Mouse (Mus musculus): ENCODE data around the gene Hoxa2. TPM values are rescaled to one million over a fixed set of nuclear protein-coding genes. Genes with fewer than 3 reads are reported as not detected.

Gene Hoxa2
- polyA plus RNA-seq, 1 experiment from 2014 or later, result 0.25 TPM

DNA sequence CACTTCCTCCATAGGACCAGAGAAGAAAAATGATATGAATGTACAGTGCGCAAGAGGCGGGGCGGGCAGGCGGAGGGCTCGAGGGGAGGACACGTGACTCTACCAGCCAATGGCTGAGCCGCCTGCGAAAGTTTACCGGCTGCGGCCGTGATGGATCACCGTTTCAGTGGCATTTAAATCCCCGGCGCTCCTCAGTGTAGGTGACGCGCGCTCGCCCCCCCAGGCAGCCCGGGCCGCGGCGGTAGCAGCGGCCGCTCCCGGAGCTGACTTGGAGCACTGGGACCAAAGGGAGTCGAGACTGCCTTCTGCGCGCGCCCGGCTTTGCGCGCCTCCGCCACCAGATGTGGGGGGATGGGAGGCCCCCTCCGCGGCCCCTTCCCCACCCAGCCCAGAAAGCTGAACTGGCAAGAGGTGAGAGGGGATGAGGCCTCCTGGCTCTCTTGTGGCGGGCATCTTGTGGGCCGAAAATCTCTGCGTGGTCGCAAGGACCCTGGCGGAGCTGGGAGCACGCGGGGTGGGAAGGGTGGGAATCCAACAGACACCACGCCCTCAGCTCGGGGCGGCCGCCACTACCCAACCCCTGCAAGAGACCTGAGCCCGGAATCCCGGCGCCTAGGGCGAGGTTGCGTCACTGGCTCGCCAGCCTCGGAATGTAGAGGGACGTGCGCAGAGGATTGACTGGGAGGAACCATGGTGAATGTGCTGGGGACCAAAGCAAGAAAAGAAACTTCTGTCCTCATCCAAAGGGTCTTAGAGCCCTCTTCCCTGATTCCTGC is 6.2 kb downstream of the Hoxa2 start, which contains the start of gene Hoxa1:
Gene Hoxa1 (minus strand): TSS at position 42 of the 776 bp plus-strand sequence.
- Histone ChIP-seq H3K4me1 (peaks cover 13% of the 10 kb centered on the region), H3K36me3 (replicated peaks) (no peaks in the 10 kb centered on the region), H3K27ac (no peak within 1 kb of the TSS), H3K9me3 (no peaks in the 10 kb centered on the region), H3K4me2 (peak within 1 kb of the TSS; percentile 74), H3K9ac (no peak within 1 kb of the TSS; the same call in 1 of the 2 replicates), H3K4me3 (peak within 1 kb of the TSS; percentile 40), H3K27me3 (replicated peaks) (peaks cover 98% of the 10 kb centered on the region)
- ATAC-seq (replicated peaks), result peak; percentile 60; the same call in 1 of the 2 replicates
- WGBS, result under 1% methylated on average over 55 of the region's 55 CpGs

DNA sequence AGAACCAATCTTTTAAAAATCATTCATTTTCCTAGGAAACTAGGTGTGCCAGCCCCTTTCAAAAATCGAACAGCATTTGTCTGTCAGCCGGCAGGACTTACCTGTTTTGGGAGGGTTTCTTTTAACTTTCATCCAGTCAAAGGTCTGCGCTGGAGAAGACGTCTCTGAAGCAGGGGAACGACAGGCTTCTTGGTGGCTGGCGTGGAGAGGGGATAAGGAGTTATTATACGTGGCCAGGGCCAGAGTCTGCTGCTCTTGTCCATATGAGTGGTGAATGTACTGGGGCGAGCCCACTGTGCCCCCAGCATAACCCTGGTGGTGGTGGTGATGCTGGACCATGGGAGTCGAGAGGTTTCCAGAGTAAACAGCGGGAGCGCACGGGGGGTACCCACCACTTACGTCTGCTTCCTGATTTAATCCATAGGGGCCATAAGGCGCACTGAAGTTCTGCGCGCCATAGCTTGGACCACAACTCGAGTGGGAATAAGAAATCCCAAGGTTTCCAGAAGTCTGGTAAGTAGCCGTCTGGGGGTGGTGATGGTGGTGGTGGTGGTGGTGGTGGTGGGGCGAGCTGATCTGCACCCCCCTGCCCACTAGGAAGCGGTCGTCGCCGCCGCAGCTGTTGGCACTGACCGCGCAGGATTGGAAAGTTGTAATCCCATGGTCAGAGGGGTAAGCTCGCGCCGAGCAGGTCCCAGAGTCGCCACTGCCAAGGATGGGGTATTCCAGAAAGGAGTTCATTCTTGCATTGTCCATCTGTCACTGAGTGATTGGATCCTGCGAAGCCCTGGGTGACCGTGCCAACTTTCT is 7.0 kb downstream of the Hoxa2 start:
- no peak; the same call in 1 of the 2 replicates for ATAC-seq (replicated peaks)
- Histone ChIP-seq H3K27me3 (replicated peaks) (peaks cover 98% of the 10 kb centered on the region), H3K9ac (no peak overlapping the region)

DNA sequence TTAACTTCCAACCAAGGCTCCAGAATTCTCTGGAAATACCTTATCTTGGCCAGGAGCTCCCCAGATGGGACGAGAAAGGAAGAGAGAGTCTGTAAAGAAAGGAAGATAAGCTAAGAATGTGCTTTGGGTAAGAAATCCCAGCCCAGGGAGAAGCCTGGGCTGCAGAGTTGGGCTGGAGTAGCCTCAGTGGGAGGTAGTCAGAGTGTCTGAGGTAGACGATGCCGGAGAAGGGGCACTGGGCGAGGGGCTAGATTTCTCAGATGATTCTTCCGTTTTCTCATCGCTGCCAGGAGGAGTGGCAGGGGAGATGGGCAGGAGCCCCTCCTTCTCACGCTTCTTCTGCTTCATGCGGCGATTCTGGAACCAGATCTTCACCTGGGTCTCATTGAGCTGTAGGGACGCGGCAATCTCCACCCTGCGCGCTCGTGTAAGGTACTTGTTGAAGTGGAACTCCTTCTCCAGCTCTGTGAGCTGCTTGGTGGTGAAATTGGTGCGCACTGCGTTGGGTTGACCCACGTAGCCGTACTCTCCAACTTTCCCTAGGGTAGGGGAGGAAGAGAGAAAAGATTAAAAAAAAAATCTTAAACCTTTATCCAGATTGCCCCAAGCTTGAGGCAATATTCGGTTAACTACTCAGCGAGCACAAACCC is 8.0 kb downstream of the Hoxa2 start:
- H3K36me3 ChIP-seq (replicated peaks), result no peaks in the 10 kb centered on the region
- peaks cover 98% of the 10 kb centered on the region for H3K27me3 ChIP-seq (replicated peaks)
- WGBS, result 2% methylated on average over 20 of the region's 20 CpGs
- H3K4me1 ChIP-seq, result peaks cover 13% of the 10 kb centered on the region
- H3K9ac ChIP-seq, result no peak overlapping the region
- H3K4me3 ChIP-seq, result no peak overlapping the region
- no peaks in the 10 kb centered on the region for H3K9me3 ChIP-seq
- ATAC-seq (replicated peaks), result no peak
- no peak overlapping the region for H3K4me2 ChIP-seq
- no peak overlapping the region for H3K27ac ChIP-seq

More for the DNA sequence above, 7.0 kb downstream of the Hoxa2 start:
- 2% methylated on average over 32 of the region's 32 CpGs for WGBS
- Histone ChIP-seq H3K4me2 (peak overlapping the region; percentile 74), H3K9me3 (no peaks in the 10 kb centered on the region), H3K27ac (no peak overlapping the region), H3K4me3 (peak overlapping the region; percentile 40), H3K4me1 (peaks cover 13% of the 10 kb centered on the region), H3K36me3 (replicated peaks) (no peaks in the 10 kb centered on the region)

DNA sequence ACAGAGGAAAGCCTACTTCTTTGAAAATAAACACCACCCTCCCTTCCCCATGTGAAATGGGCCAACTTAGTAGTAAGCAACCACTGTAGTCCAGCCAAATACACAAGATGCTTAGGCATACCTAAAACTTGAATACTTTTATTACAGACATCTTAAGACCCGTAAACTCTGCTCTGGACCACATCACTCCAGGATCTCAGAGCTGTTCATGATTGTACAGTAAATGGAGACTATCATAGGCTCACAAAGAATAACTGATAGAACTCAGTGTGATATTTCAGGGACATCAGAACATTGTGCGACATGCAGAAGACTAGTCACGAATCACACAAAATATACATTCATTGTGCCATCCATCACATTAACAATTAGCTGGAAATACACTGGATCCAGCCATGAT is 9.2 kb downstream of the Hoxa2 start:
- 46% methylated on average over 3 of the region's 3 CpGs for WGBS

DNA sequence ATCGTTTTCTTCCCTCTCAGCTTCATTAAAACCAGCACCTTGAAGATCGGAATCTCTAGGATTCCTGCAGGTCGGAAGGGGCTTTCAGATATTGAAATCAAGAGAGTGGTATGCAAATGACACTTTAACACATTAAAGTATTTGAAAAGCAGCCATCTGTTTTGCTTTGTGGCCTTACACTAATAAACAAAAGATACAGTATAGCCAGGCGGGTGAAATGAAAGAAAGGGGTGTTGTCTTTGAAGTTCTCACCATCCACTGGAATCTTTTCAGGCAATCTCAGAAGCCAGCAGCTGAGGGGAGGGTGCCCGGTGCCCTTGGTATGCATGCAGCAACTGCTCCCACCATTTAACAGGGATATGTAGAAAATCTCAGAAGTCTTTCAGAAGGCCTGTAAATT is 10.6 kb downstream of the Hoxa2 start:
- H3K27ac ChIP-seq, result no peak overlapping the region
- H3K9me3 ChIP-seq, result no peaks in the 10 kb centered on the region
- no peaks in the 10 kb centered on the region for H3K36me3 ChIP-seq (replicated peaks)
- H3K27me3 ChIP-seq (replicated peaks), result peaks cover 98% of the 10 kb centered on the region
- no peak overlapping the region for H3K4me2 ChIP-seq
- no peak for ATAC-seq (replicated peaks)
- peaks cover 12% of the 10 kb centered on the region for H3K4me1 ChIP-seq
- no peak overlapping the region for H3K9ac ChIP-seq
- WGBS, result 8% methylated on average over 5 of the region's 5 CpGs
- H3K4me3 ChIP-seq, result no peak overlapping the region

More for the DNA sequence above, 9.2 kb downstream of the Hoxa2 start:
- Histone ChIP-seq H3K4me2 (no peak overlapping the region), H3K27ac (no peak overlapping the region), H3K36me3 (replicated peaks) (no peaks in the 10 kb centered on the region), H3K4me3 (no peak overlapping the region), H3K27me3 (replicated peaks) (peaks cover 99% of the 10 kb centered on the region), H3K9me3 (no peaks in the 10 kb centered on the region), H3K9ac (no peak overlapping the region), H3K4me1 (peaks cover 13% of the 10 kb centered on the region)
- no peak for ATAC-seq (replicated peaks)

DNA sequence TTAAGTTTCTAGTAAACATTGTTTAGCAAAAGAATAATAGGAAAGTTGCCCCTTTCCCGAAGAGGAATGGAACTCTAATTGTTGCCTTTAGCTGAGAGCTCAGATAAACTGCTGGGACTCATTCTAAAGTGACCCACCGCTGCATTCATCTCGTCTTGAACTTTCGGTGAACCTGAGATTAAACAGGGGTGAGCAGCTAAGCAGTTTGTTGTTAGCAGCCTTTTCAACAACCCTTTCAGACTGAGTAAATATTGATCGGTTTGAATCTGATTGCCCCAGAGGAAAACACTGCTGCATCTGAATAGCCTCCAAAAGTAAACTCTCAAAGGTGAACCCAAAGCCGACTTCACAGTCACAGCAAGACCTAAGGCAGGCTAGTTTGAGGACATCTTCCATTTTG is 11.4 kb downstream of the Hoxa2 start:
- Histone ChIP-seq H3K4me2 (no peak overlapping the region), H3K4me3 (no peak overlapping the region), H3K27me3 (replicated peaks) (peaks cover 96% of the 10 kb centered on the region), H3K9me3 (no peaks in the 10 kb centered on the region), H3K9ac (no peak overlapping the region), H3K4me1 (peaks cover 4% of the 10 kb centered on the region), H3K27ac (no peak overlapping the region), H3K36me3 (replicated peaks) (no peaks in the 10 kb centered on the region)
- 2% methylated on average over 6 of the region's 6 CpGs for WGBS
- no peak for ATAC-seq (replicated peaks)

DNA sequence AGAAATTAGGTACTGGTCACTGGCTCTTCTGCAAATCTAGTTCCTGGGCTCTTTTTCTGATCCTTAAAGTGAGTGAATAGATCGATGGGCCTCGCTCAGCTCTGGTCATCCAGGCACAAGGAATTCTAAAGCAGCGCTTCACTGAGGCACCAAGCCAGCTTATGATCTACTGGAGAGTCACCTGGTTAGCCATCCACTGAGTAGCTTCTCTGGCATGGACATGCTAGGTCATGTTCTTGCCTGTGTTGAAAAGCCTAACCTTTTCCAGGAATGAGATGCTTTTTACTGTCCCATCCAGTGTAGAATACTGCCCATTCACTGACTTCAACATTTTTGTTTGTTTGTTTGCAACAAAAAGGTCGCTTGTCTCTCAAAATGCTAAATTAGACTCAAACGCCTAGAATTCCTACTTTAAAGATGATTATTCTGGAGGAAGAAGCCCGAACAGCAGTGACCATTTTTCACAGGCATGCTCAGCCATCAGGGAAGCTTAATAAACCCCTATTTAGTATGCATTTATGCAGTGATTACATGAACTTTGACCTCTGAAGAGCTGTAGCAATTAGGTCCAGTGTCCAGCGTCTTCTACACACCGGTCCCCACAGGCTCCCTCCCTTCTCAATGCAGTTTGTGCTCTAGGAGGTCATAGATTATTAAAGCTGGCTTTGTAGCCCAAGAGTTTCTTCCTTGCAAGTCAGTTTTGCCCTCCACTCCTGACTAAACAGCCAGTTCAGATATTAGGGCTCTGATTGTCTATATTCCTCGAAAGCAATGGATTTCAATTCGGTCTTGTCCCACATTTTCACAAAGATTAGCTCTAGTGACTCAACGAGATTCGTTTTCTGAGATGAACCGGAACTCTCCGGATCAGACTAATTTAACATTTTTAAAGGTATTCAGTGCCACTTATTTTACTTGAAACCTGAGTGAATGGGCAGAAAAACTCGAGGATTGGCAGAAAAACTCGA is 12.1 kb downstream of the Hoxa2 start:
- H3K36me3 ChIP-seq (replicated peaks), result no peaks in the 10 kb centered on the region
- 3% methylated on average over 16 of the region's 16 CpGs for WGBS
- no peak overlapping the region for H3K4me3 ChIP-seq
- H3K27ac ChIP-seq, result no peak overlapping the region
- no peaks in the 10 kb centered on the region for H3K4me1 ChIP-seq
- H3K27me3 ChIP-seq (replicated peaks), result peaks cover 96% of the 10 kb centered on the region
- no peak overlapping the region for H3K4me2 ChIP-seq
- no peak for ATAC-seq (replicated peaks)
- H3K9ac ChIP-seq, result no peak overlapping the region
- no peaks in the 10 kb centered on the region for H3K9me3 ChIP-seq

DNA sequence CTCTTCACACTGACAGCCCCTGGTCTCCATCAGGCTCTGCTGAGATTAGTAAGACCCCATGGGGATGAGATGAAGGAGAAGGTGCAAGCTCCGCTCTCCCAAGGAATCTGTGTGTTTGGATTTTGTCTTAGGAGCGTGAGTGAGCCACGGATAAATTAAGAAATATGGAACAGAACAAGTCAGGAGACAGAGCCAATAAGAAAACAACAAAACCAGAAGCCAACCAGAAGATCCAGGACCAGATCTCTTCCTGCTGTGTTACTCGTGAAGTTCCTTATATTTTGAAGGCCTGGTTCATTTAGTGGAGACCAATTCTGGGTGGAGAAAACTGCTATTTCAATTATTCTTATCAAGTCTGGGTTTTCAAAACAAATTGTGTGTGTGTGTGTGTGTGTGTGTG is 13.1 kb downstream of the Hoxa2 start:
- Histone ChIP-seq H3K4me2 (no peak overlapping the region), H3K36me3 (replicated peaks) (no peaks in the 10 kb centered on the region), H3K27me3 (replicated peaks) (peaks cover 95% of the 10 kb centered on the region), H3K9ac (no peak overlapping the region), H3K27ac (no peak overlapping the region), H3K9me3 (no peaks in the 10 kb centered on the region), H3K4me3 (no peak overlapping the region), H3K4me1 (no peaks in the 10 kb centered on the region)
- 2% methylated on average over 4 of the region's 4 CpGs for WGBS
- ATAC-seq (replicated peaks), result no peak

DNA sequence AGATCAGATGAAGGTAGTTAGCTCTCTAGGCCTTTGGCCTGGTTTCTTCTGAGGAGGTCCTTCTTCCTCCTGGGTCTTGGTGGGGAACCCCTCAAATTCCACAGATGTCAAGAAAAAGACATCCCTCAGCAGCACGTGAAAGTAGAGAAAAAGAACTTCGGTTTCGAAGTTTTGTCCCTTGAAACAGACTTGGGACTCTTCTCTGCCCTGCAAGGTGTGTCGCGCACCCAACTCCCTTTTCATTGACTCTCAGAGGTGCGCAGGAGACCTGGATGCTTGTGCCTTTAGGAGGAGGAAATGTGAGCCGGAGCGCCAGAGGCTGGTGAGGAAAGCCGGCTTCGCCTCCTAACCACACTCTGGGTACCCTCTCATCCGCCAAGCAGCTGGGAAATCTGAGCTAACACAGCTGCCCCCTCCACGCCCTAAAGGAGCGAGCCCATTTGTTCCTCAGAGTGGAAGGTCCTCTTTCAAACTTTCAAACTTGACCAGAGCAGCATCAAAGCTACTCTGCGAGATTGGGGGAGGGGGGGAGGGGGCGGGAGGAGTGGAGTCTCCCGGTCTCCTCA is 14.1 kb downstream of the Hoxa2 start:
- peaks cover 90% of the 10 kb centered on the region for H3K27me3 ChIP-seq (replicated peaks)
- no peaks in the 10 kb centered on the region for H3K36me3 ChIP-seq (replicated peaks)
- no peaks in the 10 kb centered on the region for H3K4me1 ChIP-seq
- ATAC-seq (replicated peaks), result no peak
- no peaks in the 10 kb centered on the region for H3K9me3 ChIP-seq
- H3K4me2 ChIP-seq, result no peak overlapping the region
- 5% methylated on average over 16 of the region's 16 CpGs for WGBS
- H3K9ac ChIP-seq, result no peak overlapping the region
- H3K4me3 ChIP-seq, result no peak overlapping the region
- no peak overlapping the region for H3K27ac ChIP-seq

DNA sequence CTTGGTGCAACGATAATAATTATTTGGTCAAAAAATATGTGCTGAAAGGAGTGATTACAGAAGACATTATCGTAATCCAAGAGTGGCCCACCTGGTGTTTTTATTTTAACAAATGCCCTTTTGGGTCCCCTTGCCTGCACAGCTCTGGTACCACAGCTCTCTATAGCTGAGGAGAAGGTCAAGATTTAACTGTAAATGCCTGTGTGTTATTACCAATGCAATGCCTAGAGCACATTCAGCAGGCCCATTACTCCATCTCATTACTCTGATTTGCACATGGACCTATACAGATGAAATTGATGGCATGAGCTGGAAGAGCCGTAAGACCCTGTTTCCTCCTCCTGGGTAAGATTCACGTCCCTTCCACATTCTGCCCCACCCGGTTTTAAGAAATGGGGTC is 25.5 kb downstream of the Hoxa2 start:
- ATAC-seq (replicated peaks), result no peak
- Histone ChIP-seq H3K27ac (no peak overlapping the region), H3K36me3 (replicated peaks) (no peaks in the 10 kb centered on the region), H3K9me3 (no peaks in the 10 kb centered on the region), H3K4me1 (peaks cover 3% of the 10 kb centered on the region; the same call in 1 of the 2 replicates), H3K4me2 (no peak overlapping the region), H3K9ac (no peak overlapping the region), H3K4me3 (no peak overlapping the region), H3K27me3 (replicated peaks) (peaks cover 7% of the 10 kb centered on the region)
- WGBS, result 84% methylated on average over 5 of the region's 5 CpGs

DNA sequence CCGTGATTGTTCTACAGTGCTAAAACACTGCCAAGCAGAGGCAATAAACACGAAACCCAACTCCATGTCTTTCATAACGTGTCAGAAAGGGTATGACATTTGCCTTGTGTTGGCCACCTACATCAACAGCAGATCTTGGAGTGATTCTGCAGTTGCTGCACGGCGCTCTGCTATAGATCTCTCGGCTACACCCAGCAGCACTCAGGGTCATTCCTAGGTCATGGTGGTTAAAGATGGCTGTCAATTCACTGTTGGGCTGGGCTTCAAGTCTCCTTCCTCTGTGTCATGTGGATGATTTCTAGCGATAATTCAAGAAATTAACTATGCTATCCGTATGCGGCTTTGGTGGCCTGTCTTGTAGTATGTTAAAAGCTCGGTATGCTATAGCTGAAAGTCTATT is 26.1 kb downstream of the Hoxa2 start:
- Histone ChIP-seq H3K27me3 (replicated peaks) (peaks cover 6% of the 10 kb centered on the region), H3K4me3 (no peak overlapping the region), H3K9ac (no peak overlapping the region), H3K27ac (no peak overlapping the region), H3K9me3 (no peaks in the 10 kb centered on the region), H3K36me3 (replicated peaks) (no peaks in the 10 kb centered on the region), H3K4me1 (peaks cover 3% of the 10 kb centered on the region; the same call in 1 of the 2 replicates), H3K4me2 (no peak overlapping the region)
- WGBS, result 82% methylated on average over 10 of the region's 10 CpGs
- ATAC-seq (replicated peaks), result no peak

All from midbrain, embryonic 15.5 days (tissue).